Mouse (Mus musculus) c-Kit-positive CD71-negative TER-119-negative erythroid progenitor cells, embryonic 14.5 days (primary cell): ENCODE results near the gene Tbc1d7.

ENCODE experiments used
- DNase-seq: peaks from one replicate; pipeline ENCODE4 v3.0.0-alpha.2; 2013; ENCODE audit warnings: low read depth

The Tbc1d7 gene

GRCm38 (mm10) chr13:43133400-43133799 lies 37.9 kb downstream of the Tbc1d7 start:
- no peak for DNase-seq

- no peak for DNase-seq
Measured at GRCm38 (mm10) chr13:43132859-43133258, 38.4 kb downstream of the Tbc1d7 start.

GRCm38 (mm10) chr13:43131741-43132191 lies 39.5 kb downstream of the Tbc1d7 start:
- DNase-seq: no peak

- DNase-seq: no peak
Measured at GRCm38 (mm10) chr13:43130161-43130560, 41.1 kb downstream of the Tbc1d7 start.

GRCm38 (mm10) chr13:43124683-43125074 lies 46.6 kb downstream of the Tbc1d7 start:
- DNase-seq: no peak

- no peak for DNase-seq
Measured at GRCm38 (mm10) chr13:43123895-43124682, 47.2 kb downstream of the Tbc1d7 start.

- DNase-seq: peak; percentile 14
Measured at GRCm38 (mm10) chr13:43122306-43123070, 48.8 kb downstream of the Tbc1d7 start.

GRCm38 (mm10) chr13:43113141-43113540 lies 58.2 kb downstream of the Tbc1d7 start:
- DNase-seq: no peak

GRCm38 (mm10) chr13:43112707-43113106 lies 58.6 kb downstream of the Tbc1d7 start:
- DNase-seq: no peak

- DNase-seq: no peak
Measured at GRCm38 (mm10) chr13:43112280-43112679, 59.0 kb downstream of the Tbc1d7 start.

- no peak for DNase-seq
Measured at GRCm38 (mm10) chr13:43104496-43104895, 66.8 kb downstream of the Tbc1d7 start.

GRCm38 (mm10) chr13:43102943-43103342 lies 68.4 kb downstream of the Tbc1d7 start:
- DNase-seq: no peak
